Mouse (Mus musculus): Measurements from ENCODE around the gene Vax1.

DNA sequence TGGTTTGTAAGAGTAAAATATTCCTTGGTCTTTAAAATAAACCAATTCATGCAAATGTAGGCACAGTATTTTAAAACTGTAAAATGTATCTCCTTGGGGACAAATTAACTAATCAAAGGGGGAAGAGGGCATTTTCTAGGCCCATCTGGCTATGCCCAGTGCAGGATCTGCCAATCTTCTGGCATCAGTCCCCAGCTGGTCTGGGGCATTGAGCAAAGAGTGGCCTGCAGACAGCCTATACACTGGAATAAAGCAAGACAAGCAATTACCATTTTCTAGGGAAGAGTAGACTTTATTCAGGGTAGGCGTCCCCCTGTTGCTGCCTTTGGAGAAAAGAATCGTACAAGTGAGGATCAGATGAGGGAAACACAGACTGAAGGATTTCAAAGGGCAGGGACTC, 40.2 kb downstream of the Vax1 start:
- TF ChIP-seq CTCF (IDR thresholded peaks at IDR 0.05) = no peak
- TF ChIP-seq POLR2A (IDR thresholded peaks at IDR 0.05; ENCODE audit: insufficient read depth, low read depth, low read length) = no peak
